Mouse (Mus musculus) thymus, postnatal 14 days (tissue): Measurements from ENCODE around the gene Scn4a.
A peak's percentile ranks its signal among the peaks of the same experiment; 100 is the strongest.
"Not testable (repeated sequence)": the region's sequence is repeated elsewhere in the genome, so short reads cannot be mapped to it uniquely, and the experiment has no call there.

Source experiments
- DNase-seq: peaks from one replicate; pipeline ENCODE4 v3.0.0; 2021

Gene Scn4a

DNA sequence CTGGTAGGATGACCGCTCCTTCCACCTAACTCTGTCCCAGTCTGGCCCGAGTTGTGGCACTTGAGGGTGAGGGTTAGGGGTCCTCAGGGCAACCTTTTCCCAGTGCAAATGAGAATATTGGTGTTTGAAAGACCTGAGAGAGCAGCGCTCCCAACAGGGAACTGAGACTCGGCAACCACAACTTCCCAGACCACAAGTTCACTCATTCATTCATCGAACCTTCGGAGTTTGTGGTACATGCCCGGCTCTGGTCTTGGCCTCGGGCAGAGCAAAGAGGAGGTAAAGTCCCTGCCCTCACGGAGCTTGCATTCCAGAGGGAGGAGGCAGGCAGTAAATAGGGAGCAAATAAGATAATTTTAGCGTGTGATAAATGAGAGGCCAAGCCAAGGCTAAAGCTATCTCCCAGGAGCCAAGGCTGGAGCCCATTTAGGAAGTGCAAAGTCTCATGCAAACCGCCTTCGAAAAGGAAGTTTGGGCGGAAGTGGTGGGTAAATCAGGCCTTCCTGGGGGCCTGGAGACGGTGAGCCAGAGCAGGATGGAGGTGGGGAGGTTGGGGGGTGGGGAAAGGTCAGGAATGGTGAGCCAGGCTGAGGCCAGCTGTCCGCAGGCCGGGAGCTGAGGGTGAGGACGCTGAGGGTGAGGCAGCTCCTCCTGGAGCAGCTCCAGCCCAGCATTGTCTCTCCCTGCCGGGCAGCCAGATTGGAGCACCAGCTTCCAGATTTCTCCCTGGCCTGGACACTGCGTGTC, 2.5 kb upstream of the Scn4a start:
- DNase-seq = peak; percentile 25

DNA sequence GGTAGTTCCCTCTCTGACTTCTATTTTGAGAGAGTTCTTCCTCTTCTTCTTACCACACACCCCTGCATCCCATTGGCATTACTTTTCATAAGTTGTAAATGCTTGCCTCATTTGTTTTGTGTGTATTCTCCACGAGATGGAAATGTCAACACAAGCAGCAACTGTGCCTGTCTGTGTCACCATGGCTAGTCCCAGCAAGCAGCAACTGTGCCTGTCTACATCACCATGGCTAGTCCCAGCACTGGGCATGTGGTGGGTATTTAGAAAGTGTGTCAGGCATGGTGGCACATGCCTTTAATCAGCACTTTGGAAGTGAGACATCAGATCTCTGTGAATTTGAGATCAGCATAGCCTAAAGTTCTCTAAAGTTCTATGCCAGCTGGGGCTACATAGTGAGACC, 1.1 kb upstream of the Scn4a start:
- no peak for DNase-seq

DNA sequence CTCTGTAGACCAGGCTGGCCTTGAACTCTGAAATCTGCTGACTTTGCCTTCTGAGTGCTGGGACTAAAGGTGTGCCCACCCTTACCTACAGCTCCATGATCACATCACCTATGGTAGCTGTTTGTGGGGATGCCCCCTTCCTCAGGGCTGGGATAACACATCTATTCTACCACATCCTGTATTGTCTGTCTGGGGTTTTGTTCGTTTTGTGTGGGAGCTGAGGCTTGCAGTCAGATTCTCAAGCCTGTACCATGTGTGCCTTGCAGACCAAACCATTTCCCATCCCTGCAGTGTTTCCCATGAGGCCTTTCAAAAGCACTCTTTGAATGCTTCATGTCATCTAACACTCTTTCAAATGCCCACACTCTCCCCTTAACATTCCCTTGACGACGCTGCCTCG, 1.1 kb downstream of the Scn4a start:
- no peak for DNase-seq

DNA sequence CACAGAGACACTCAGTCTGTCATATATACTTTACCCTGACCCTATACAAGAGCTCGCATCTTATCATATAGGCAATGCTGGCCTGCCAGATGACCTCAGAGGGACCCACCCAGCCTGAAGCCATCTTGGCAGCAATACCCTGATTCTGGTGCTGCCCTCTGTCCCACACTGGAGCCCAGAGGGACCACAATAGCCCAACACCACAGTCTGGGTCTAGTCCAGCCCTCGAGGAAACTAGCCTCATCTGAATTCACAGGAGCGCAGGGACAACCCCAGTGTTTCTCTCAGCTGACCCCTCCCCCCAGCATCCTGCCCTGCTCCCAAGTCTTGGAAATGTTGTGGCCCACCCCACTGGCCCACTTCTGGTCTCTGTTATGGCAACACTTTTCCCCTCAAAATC, 1.8 kb downstream of the Scn4a start:
- no peak for DNase-seq

DNA sequence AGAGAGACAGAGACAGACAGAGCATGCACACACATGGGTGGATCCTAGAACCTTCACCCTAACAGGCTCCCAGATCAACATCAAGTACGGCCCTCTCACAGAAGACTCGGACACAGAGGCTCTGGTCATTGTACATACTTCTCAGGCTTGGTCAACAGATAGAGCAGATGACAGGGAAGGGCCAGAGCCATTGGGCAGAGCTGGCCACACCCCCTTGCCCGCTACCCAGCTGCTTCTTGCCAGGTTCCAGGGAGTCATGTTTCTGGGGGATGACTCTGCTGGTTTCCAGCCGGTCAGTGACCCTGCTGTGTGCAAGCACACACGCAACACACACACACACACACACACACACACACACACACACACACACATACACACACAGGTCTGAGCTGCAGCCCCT, 2.2 kb downstream of the Scn4a start:
- DNase-seq = no peak

DNA sequence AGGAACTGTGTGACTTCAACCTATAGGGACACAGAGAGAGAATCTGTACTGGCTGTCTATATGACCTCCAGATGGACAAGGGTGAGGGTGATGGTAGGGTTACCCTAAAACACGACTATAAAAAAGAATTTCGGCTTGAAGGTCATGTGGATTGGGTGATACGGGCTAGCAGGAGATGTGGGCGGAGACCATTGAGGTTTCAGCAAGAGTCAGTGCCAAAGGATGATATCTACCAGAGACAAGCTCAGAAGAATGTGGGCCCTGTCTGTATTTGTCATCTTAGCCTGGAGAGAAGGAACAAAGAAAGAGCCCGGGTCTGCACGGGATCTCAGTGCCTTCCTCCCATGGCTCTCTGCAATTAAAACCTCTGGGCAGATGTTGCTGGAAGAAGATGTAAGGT, 3.3 kb downstream of the Scn4a start:
- no peak for DNase-seq

DNA sequence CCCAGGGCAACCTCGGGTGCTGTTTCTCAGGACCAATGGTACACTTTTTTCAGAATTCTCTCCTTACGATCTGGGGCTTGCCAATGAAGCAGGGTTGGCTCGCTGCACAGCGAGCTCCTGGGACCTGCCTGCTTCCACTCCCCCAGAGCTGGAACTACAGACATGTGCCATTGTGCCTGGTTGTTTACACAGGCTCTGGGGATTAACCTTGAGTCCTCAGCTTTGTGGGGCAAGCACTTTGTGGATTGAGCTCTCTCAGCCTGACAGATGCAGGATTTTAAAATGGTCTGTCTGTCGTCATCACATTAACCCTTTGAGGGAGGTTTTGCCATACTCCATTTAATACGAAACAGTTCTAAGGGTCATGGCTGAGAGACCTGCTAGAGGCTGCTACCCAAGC, 8.2 kb downstream of the Scn4a start:
- DNase-seq = no peak

DNA sequence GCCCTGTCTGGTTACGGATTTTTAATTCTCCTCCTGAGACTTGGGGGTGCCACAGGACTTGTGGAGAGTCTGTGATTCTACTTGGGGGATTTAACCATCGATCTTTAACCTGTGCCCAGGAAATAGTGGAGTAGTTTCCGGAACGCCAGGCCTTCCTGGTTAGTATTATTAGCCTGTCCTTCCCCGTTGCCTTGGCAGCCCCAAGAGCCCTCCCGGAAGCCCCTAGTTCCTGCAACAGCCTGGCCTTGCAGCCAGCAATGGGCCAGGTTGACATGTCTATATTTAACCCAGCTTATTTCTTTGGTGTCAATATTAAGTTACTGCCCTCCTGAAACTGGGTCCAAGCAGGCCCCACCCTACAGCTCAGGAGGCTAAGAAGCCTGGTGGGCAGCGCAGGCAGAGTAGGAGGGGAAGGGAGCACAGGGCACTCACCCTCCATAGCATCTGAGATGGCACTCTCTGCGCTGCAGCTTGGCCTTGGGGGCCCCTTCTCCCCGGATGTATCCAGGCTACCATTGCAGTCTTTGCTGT, 12.0 kb downstream of the Scn4a start:
- no peak for DNase-seq

DNA sequence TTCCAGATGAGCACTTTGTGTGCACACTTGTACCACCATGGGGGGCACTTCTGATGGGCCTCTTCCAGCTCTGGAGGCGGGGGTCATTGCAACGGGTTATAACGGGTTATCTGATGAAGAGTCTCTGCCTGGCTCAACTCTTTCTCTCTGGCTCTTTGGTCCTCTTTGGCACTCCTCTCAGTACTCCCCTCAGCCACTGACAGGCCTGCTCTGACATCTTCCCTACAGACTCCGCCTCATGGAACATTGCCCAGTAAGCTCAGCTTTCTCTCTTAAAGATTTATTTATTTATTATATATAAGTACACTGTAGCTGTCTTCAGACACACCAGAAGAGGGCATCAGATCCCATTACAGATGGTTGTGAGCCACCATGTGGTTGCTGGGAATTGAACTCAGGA, 13.8 kb downstream of the Scn4a start:
- DNase-seq = not testable (repeated sequence)

DNA sequence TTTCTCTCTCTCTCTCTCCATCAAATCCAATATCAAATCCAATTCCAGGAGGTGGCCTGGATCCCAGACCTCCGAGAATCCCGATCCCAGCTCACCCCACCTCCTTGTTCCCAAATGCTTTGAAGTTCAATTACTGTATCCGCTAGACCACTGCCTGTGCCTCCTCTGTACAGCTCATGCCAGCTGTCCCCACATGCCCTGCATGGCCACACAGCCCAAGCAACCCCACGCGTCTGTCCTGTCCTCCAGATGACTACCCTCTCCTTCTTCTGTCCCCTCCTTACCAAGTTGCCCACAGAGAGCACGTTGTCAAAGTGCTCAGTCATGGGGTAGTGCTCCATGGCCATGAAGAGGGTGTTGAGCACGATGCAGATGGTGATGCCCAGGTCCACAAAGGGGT, 14.2 kb downstream of the Scn4a start:
- no peak for DNase-seq

DNA sequence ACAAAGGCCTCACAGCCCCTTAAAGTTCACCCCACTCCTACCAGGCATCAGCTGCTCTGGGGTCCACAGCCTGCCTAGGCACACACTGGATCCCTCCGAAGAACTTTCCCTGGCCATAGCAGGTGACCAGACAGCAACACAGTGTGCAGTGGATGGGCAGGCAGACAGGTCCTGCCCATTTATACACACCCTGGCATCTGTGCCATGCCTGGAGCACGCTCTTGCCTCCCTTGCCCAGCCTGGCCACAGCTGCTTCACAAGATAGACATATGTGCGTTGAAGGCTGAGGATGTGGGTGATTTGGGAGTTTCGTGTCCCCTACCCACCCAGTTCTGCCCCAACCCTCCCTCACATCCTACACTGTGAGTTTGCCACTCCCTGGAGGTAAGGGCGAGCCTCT, 15.1 kb downstream of the Scn4a start:
- no peak for DNase-seq

DNA sequence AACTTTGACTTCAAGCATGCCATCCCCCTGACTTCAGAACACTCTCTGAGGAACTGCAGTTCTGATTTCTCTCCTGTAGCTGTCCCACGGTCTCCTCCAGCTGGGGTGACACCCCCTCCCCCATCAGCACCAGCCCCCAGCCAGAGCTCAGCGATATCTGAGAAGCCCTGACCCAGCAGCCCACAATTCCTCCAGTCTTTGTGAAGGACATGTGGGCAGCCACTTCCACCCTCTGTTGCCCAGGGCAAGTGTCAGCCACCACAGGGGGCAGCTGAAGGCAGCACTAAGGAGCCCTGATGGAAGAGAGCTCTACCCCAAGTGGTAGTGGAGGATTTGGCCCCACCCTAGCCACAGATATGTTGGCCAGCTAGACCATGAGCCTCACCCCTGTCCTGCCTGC, 19.0 kb downstream of the Scn4a start:
- no peak for DNase-seq

DNA sequence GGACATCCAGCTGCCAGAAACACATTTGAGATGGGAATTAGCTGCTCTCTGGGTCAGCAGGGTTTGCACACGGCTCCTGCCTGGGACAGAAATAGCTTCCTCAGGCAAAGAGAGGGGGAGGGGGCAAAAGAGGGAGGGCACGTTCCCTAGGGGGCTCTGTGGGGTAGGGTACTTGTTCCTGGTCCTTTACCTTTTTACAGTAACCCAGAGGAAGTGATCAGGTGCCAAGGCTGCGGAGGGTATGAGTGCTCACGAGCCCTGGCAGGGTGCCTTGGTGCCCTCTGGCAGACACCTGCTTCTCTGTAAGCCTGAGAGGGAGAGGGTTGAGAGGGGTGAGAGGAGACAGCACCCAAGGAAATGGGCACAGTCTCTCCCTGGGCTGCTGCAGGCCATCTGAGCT, 20.6 kb downstream of the Scn4a start:
- no peak for DNase-seq

DNA sequence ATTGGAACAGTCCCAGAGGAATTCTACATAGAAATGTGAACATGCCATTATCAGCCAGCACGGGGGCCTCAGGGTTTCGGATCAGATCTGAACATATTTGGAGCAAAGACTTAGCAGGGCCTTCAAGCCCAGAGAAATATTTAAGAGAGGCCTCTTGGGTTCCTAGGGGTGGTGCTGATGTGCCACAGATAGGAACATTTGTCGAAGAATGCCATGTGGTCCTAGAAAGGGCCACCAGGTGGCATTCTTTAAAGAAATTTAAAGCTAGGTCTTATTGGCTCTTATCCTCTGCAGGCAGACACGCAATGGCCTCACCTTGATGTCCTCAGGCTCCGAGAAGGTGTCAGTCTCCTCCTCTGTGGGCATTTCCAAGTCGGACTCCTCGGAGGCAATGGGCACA, 23.4 kb downstream of the Scn4a start:
- DNase-seq = peak; percentile 78

DNA sequence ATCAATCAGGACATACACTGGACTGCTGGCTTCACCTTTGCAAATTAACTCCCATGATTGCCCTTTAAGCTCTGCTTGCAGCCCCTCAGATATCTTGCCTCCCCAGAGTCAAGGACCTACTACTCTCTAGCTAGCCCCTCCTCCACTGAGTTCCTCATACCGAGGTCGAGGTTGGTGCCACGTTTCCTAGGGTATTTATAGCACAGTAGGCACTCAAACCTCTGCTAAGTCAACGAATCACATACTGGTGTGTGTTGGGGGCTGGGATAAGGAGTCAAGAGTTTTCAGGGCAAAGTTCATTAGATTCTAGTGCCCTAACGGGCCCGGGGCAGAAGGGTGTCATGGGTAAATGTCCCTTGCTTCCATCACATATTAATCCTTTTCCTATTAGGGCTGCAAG, 24.0 kb downstream of the Scn4a start:
- no peak for DNase-seq

DNA sequence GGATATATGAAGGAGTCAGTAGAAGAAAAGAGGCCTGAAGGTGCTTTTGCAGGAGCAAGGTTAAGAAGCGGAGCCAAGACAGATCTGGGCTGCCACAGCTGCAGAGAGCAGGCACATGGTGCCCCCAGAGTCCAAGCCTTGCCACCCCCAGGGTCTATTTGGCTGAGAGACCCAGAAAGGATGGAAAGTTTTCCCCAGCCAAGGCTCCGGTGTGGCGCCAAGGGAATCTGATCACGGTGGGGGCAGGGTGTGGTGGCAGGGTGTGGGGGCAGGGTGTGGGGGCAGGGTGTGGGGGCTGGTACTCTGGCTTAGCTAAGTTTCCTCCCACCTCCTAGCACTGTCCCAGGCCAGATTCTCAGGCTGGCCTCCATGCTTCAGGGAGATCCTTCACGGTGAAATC, 24.6 kb downstream of the Scn4a start:
- no peak for DNase-seq

DNA sequence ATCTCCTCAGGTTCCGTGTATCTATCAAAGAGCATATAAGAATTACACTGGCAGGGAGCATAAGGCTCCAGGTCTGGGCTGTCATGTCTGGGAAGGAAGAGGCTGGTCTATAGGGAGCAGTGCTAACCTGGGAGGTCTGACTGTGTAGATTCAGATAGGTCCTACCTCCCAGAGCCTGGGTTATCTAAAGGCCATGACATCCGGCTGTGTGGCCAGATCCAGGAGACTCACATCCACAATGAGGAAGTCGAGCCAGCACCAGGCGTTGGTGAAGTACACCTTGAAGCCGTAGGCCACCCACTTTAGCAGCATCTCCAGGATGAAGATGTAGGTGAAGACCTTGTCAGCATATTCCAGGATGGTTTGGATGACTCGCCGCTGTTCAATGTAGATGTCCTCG, 26.6 kb downstream of the Scn4a start:
- no peak for DNase-seq

DNA sequence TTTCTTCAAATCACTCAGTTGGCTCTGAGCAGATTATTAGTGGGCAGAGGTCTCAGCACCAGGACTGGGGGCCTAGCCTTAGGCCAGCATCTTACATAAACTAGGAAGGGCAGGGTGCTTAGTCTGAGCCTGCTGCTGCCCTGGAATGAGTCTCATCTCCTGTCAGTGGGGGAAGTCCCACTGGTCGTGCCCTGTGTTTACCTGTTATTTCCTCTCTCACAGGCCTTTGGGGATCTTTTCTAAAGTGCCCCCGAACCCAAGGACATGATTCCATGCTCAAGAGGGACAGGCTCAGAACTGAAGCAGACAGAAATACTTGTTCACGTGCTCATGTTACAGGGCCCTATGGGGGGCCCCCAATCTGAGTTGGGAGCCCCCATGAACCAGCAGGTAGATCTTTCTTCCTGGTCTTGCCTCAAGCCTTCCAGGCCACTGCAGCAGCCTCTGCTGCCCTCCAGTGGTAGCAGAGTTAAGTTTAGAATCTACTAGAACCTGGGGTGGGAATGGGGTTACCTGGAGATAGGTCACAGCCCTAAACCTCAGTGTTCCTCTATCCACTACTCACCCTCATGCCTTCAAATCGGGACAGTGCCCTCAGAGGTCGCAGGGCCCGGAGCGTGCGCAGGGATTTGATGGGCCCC, 27.4 kb downstream of the Scn4a start:
- peak; percentile 88 for DNase-seq

DNA sequence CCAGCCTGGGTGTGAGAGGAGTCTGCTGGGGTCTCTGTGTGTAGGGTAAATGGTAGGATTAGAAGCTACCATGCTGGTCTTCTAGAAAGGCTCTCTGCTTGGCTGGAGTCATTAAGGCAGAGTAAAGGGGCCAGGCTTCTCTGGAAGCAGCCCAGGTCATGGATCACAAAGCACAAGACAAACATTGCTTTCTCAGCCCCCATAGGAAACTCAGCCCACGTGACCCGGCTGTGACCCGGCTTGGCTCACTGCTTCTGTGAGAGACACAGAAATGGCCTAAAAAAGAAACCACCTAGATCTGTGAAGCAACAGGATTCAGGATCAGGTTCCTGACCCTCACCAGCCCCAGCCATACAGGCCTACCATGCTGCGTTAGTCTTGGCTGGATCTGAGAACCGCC, 28.2 kb downstream of the Scn4a start:
- no peak for DNase-seq

DNA sequence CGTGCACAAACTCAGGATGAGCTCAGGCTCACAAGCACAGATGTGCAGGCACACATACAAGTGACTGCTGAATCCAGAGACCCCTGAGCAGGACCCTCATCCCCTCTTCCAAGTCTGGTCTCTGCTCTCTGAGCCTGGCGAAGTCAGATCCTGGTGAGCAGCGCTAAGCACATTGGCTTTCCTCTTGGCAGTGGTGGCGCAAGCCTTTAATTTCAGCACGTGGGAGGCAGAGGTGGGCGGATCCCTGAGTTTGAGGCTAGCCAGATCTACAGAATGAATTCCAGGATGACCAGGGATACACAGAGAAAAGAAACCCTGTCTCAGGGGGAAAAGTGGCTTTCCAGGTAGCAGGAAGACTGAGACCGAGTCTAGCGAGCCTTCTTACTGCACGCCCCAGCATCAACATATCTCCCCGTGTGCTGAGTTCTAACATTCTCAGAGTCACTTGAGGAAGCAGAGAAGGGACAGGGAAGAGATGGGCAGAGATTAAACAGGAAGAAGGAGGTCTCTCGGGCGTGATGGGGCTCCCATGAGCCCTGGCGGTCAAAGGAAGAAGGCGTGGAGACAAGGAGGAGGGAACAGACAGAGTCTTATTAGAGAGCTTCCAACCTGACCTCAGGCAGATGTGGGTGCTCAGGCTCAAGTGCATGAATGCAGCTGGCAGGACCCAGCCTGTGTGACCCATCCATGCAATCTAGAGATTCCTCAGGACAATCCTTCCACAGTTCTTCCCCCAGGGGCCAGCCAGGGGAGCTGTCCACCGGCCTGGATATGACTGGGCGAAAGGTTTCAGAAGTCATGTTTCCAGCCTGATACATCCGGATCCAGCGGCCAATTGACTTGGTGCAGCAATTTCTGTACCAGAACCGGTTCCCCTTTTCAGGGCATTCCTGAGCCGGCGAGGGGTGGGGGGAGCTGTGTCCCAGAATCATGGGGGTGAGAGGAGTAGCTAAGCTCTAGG, 34.4 kb downstream of the Scn4a start:
- peak; percentile 39 for DNase-seq

DNA sequence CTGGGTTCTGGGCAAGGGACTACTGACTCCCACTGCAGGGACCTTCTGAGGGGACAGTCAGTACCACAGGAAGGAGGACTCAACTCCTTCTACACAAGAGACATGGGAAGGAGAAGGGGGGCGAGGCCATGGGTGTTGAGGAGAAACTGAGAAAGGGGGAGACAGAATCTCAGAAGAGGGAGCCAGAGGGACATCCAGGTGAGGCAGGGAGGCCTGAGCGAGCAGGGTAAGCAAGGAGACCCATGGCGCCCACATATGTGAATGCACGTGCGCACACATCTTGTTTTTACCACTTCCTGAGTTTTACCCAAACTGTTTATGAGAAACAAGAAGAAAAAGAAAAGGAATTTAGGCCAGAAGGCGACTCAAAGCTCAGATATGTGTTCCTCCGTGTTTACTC, 35.3 kb downstream of the Scn4a start:
- peak; percentile 72 for DNase-seq

DNA sequence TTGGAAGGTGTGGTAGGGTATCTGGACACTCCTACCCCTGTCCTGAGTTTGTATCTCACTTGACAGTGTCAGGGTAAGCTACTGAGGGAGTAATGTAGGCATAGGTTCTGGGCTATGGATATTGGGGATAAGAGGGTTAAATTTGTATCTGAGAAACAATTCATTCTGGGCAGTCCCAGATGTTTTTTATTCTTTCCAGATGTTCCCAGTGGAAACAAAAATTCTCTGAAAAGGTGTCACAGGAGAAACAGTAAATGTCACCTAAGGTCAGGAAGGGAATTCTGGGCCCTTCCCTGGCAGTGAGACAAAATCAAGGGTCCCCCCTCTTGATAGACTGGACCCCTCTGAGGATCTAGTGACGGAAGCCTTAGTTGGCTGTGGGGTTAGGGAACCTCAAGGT, 36.7 kb downstream of the Scn4a start:
- no peak for DNase-seq

DNA sequence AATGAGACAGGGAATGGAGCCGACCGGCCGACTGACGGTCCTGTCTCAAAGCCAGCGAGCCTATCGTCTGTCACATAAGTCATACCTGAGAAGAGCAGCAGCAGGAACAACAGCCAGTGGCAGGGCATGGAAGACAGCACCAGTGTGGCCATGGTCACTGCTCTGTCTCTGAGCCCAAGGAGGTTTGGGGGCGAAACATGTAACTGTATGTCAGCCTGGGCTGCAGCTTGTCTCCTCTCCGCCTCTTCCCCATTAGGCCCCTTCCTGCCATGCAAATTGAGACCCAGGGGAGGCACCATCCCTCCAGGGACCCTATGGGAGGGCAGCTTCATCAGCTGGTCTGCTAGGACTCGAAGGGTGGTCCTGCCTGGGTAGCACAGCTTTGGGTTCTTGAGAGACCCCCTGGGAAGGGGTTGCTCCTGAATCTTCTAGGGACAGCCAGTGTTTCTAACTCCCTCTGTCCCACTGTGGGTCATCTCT, 38.7 kb downstream of the Scn4a start, which contains the start of gene Cd79b:
Gene Cd79b (minus strand): TSS at position 430 of the 480 bp plus-strand sequence.
- DNase-seq = peak; percentile 40
